Mouse (Mus musculus): Measurements from ENCODE around the gene Zfp672. TPM values are rescaled to one million over a fixed set of nuclear protein-coding genes. Genes with fewer than 3 reads are reported as not detected.
A peak's percentile ranks its signal among the peaks of the same experiment; 100 is the strongest.
"Not testable (repeated sequence)": the region's sequence is repeated elsewhere in the genome, so short reads cannot be mapped to it uniquely, and the experiment has no call there.

Gene Zfp672
- 24.7 and 27.1 TPM in 2 replicates for polyA plus RNA-seq (2016; fragmentation: Nextera tagmentation; extraction: Ambion mirVana)

GRCm38 (mm10) chr11:58330276-58331148 is at the start of gene Zfp672, which contains the start of gene Sh3bp5l:
Gene Zfp672 (minus strand): TSS chr11:58330339.
Gene Sh3bp5l (plus strand): TSS chr11:58330724.
- no peaks in the 10 kb centered on the region for H3K27me3 ChIP-seq (replicated peaks; ENCODE audit: low read depth, poor library complexity, severe bottlenecking)
- 0 out of 2 replicates have a peak, but pooled peaks cover 4% of the 10 kb centered on the region for H3K9me3 ChIP-seq
- peak within 1 kb of the TSS; percentile 92 for H3K27ac ChIP-seq (replicated peaks)
- peaks cover 58% of the 10 kb centered on the region for H3K36me3 ChIP-seq (replicated peaks)
- peak; percentile 90 for DNase-seq (ENCODE audit: low spot score)
- H3K4me1 ChIP-seq = peaks cover 32% of the 10 kb centered on the region
- H3K4me3 ChIP-seq = peak within 1 kb of the TSS; percentile 91
- WGBS = under 1% methylated on average over 52 of the region's 52 CpGs

- Histone ChIP-seq H3K4me3 (no peak overlapping the region), H3K27ac (replicated peaks) (no peak overlapping the region), H3K27me3 (replicated peaks; ENCODE audit: low read depth, poor library complexity, severe bottlenecking) (no peaks in the 10 kb centered on the region), H3K9me3 (no peaks in the 10 kb centered on the region), H3K36me3 (replicated peaks) (no peaks in the 10 kb centered on the region), H3K4me1 (no peaks in the 10 kb centered on the region)
- no peak for DNase-seq (ENCODE audit: low spot score)
- WGBS = 92% methylated on average over 1 of the region's 1 CpGs
Measured at GRCm38 (mm10) chr11:58379516-58379915, 49.4 kb upstream of the Zfp672 start.

DNA sequence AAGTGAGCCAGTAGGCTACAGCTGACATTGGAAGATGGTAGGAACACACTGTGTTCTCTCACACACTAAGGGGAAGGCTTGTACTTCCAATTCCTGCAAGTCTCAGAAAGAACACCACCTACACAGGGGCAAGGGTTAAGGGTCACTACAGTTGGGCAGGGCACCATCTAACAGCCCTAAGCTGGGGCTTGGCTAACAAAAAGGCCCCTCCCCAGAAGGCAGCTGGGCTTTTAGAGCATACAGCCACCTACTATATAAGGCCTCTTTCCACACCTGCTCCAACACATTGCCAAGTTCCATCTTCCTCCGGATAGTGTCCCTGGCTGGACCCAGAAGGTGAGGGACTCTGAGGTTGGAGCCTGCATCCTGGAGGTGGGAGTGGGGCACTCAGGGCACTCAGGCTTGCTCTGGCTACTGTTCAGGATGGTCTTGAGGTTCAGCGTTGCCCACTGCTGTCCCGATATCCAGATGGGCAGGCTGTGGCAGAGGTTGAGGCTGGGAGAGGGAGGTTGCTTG is 48.7 kb upstream of the Zfp672 start, which contains the start of gene Lypd8:
TSS of gene Lypd8 (plus strand) at position 281 of the 516 bp plus-strand sequence.
- Histone ChIP-seq H3K27ac (replicated peaks) (no peak within 1 kb of the TSS), H3K36me3 (replicated peaks) (no peaks in the 10 kb centered on the region), H3K4me1 (no peaks in the 10 kb centered on the region), H3K4me3 (no peak within 1 kb of the TSS), H3K9me3 (no peaks in the 10 kb centered on the region), H3K27me3 (replicated peaks; ENCODE audit: low read depth, poor library complexity, severe bottlenecking) (no peaks in the 10 kb centered on the region)
- WGBS = 83% methylated on average over 3 of the region's 3 CpGs
- DNase-seq (ENCODE audit: low spot score) = no peak

- Histone ChIP-seq H3K4me3 (no peak overlapping the region), H3K27me3 (replicated peaks; ENCODE audit: low read depth, poor library complexity, severe bottlenecking) (no peaks in the 10 kb centered on the region), H3K4me1 (no peaks in the 10 kb centered on the region), H3K27ac (replicated peaks) (no peak overlapping the region), H3K9me3 (no peaks in the 10 kb centered on the region), H3K36me3 (replicated peaks) (no peaks in the 10 kb centered on the region)
- no peak for DNase-seq (ENCODE audit: low spot score)
- WGBS = 71% methylated on average over 1 of the region's 1 CpGs
Measured at GRCm38 (mm10) chr11:58377686-58378085, 47.5 kb upstream of the Zfp672 start.

GRCm38 (mm10) chr11:58377273-58377672 is 47.1 kb upstream of the Zfp672 start:
- H3K9me3 ChIP-seq = no peaks in the 10 kb centered on the region
- no peak for DNase-seq (ENCODE audit: low spot score)
- no peaks in the 10 kb centered on the region for H3K36me3 ChIP-seq (replicated peaks)
- no peak overlapping the region for H3K4me3 ChIP-seq
- 87% methylated on average over 2 of the region's 2 CpGs for WGBS
- H3K27me3 ChIP-seq (replicated peaks; ENCODE audit: low read depth, poor library complexity, severe bottlenecking) = no peaks in the 10 kb centered on the region
- no peaks in the 10 kb centered on the region for H3K4me1 ChIP-seq
- H3K27ac ChIP-seq (replicated peaks) = no peak overlapping the region

DNA sequence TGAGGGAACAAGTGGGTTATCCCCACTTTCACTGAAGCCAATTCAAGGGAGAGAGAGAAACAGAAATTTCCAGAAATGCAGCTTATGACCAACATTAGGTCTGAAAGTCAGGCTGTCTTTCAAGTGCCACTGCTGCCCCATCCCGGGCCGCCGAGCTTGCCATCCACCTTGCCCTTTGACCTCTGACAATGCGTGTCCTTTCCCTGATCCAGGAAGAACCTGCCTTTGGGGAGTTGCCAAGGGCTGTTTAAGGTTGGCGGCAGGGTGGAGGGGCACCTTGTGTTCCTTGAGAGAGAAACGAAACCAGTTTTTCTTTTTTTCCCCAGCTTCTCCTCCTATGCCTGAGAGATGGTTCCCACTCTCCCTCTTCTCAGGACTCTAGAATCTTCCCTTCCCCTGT is 36.1 kb upstream of the Zfp672 start:
- H3K27ac ChIP-seq (replicated peaks); H3K4me3 ChIP-seq; H3K27me3 ChIP-seq (replicated peaks; ENCODE audit: low read depth, poor library complexity, severe bottlenecking); H3K36me3 ChIP-seq (replicated peaks); H3K9me3 ChIP-seq; H3K4me1 ChIP-seq; DNase-seq (ENCODE audit: low spot score): not testable (repeated sequence)
- no CpG with 5 or more reads among the region's 6 CpGs for WGBS

- Histone ChIP-seq H3K36me3 (replicated peaks) (no peaks in the 10 kb centered on the region), H3K4me1 (no peaks in the 10 kb centered on the region), H3K4me3 (no peak overlapping the region), H3K27me3 (replicated peaks; ENCODE audit: low read depth, poor library complexity, severe bottlenecking) (no peaks in the 10 kb centered on the region), H3K27ac (replicated peaks) (no peak overlapping the region), H3K9me3 (no peaks in the 10 kb centered on the region)
- WGBS = 79% methylated on average over 3 of the region's 3 CpGs
- no peak for DNase-seq (ENCODE audit: low spot score)
Measured at GRCm38 (mm10) chr11:58364454-58364853, 34.3 kb upstream of the Zfp672 start.

GRCm38 (mm10) chr11:58362562-58362961 is 32.4 kb upstream of the Zfp672 start:
- DNase-seq (ENCODE audit: low spot score) = not testable (repeated sequence)
- WGBS = no CpG with 5 or more reads among the region's 6 CpGs

DNA sequence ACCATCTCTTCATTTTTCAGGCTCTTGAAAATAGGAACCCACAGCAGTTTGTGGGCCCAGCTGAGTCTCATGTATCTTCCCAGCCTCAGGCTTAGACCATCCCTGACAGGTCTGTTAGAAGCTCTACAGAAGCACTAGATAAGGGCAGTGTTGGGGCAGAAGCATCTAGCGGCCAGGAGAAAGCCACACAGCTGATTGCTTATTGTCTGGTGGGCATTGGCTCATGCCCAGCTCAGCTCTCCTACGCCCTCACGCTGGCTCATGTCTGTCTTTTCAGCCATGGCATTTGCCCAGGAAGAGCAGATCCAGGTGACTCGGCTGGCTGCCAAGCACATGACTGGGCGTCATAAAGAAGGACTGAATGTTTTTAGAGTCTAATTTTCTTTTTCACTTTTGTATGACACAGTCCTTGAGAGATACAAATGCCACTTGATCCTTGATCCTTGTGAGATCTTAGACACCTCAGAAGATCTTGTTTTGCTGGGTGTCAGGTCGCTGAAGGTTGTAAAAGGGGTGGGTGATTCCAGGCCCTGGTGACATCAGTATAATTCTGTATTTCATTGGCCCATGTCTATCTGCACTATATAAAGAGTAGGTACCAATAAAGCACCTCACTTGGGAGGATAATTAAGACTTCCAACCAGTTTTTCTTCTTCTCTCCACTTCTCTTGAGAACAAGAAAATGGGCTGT is 27.9 kb upstream of the Zfp672 start:
- no peaks in the 10 kb centered on the region for H3K36me3 ChIP-seq (replicated peaks)
- H3K27me3 ChIP-seq (replicated peaks; ENCODE audit: low read depth, poor library complexity, severe bottlenecking) = no peaks in the 10 kb centered on the region
- 87% methylated on average over 6 of the region's 6 CpGs for WGBS
- H3K4me1 ChIP-seq = no peaks in the 10 kb centered on the region
- no peak overlapping the region for H3K27ac ChIP-seq (replicated peaks)
- H3K4me3 ChIP-seq = no peak overlapping the region
- DNase-seq (ENCODE audit: low spot score) = no peak
- no peaks in the 10 kb centered on the region for H3K9me3 ChIP-seq

More at GRCm38 (mm10) chr11:58362562-58362961, 32.4 kb upstream of the Zfp672 start:
- not testable (repeated sequence) for H3K4me1 ChIP-seq; H3K4me3 ChIP-seq; H3K9me3 ChIP-seq; H3K27ac ChIP-seq (replicated peaks); H3K27me3 ChIP-seq (replicated peaks; ENCODE audit: low read depth, poor library complexity, severe bottlenecking); H3K36me3 ChIP-seq (replicated peaks)

DNA sequence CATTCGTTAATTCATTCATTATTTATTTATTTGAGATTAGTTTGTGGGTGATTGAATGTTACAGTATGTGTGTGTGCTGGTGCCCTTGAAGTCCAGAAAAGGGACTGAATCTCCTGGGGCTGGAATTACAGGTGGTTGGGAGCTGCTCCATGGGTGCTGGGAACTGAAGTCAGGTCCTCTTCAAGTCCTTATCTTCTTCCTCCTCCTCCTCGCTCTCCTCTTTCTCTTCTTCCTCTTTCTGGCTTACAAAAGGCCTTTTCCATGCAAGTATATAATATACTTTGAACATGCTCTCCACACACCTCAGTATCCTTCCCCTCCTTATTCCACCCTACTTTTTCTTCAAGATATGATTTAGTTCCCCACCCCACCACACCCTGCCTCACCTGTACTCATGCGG is 26.9 kb upstream of the Zfp672 start:
- Histone ChIP-seq H3K9me3 (no peaks in the 10 kb centered on the region), H3K27me3 (replicated peaks; ENCODE audit: low read depth, poor library complexity, severe bottlenecking) (no peaks in the 10 kb centered on the region), H3K36me3 (replicated peaks) (no peaks in the 10 kb centered on the region), H3K27ac (replicated peaks) (no peak overlapping the region), H3K4me1 (no peaks in the 10 kb centered on the region), H3K4me3 (no peak overlapping the region)
- DNase-seq (ENCODE audit: low spot score) = no peak
- whole genome bisulfite sequencing = 91% methylated on average over 3 of the region's 3 CpGs

DNA sequence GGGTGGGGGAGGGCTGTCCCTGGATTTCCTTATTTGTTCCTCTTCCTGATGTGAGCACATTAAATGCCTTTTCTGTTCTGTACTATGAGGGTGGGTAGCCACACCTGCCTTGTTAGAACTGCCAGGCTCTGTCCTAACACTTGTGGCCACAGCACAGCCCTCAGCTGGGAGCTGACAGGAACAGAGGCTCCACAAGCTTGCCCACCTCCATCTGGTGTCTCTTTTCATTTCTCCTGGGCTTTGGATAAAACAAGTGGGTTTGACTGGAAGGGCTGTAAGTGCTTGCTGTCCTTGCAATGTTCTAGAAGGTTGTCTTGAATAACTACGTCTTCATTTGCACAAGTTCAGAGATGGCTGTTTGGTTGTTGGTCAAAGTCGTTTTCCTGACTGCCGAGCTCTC is 24.8 kb upstream of the Zfp672 start:
- no peaks in the 10 kb centered on the region for H3K27me3 ChIP-seq (replicated peaks; ENCODE audit: low read depth, poor library complexity, severe bottlenecking)
- no peak overlapping the region for H3K27ac ChIP-seq (replicated peaks)
- no peaks in the 10 kb centered on the region for H3K9me3 ChIP-seq
- H3K36me3 ChIP-seq (replicated peaks) = 0 out of 2 replicates have a peak, but pooled peaks cover 5% of the 10 kb centered on the region
- no peak for DNase-seq (ENCODE audit: low spot score)
- H3K4me3 ChIP-seq = no peak overlapping the region
- 81% methylated on average over 3 of the region's 3 CpGs for WGBS
- no peaks in the 10 kb centered on the region for H3K4me1 ChIP-seq

GRCm38 (mm10) chr11:58354476-58354875 is 24.3 kb upstream of the Zfp672 start:
- Histone ChIP-seq H3K27ac (replicated peaks) (no peak overlapping the region), H3K36me3 (replicated peaks) (0 out of 2 replicates have a peak, but pooled peaks cover 5% of the 10 kb centered on the region), H3K27me3 (replicated peaks; ENCODE audit: low read depth, poor library complexity, severe bottlenecking) (no peaks in the 10 kb centered on the region), H3K4me1 (no peaks in the 10 kb centered on the region), H3K4me3 (no peak overlapping the region), H3K9me3 (no peaks in the 10 kb centered on the region)
- DNase-seq (ENCODE audit: low spot score) = no peak
- WGBS = 75% methylated on average over 10 of the region's 10 CpGs

Measured in embryonic facial prominence, embryonic 10.5 days (tissue).